Mouse (Mus musculus) retina, postnatal 7 days (tissue): ENCODE data around the gene Higd1c.
"Not testable (repeated sequence)": the region's sequence is repeated elsewhere in the genome, so short reads cannot be mapped to it uniquely, and the experiment has no call there.

Experiments
- DNase-seq: peaks from one replicate; pipeline ENCODE4 v3.0.0-alpha.2; 2012; ENCODE audit warnings: low read depth, low spot score

Higd1c gene

DNA sequence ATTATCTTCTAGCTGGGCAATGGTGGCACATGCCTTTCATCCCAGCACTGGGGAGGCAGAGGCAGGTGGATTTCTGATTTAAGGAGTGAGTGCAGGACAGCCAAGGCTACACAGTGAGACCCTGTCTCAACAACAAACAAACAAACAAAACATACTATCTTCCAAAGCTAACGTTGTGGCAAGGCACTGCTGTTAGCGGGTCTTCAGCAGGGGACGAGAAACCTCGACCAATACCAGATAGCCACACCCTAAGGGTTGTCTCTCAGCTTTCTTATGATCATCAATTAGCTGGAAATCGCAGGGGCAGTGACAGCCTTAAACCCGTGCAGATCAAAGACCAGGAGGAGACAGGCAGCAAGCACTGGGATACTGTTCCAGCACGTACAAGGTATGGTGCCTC, at the start of gene Higd1c:
Gene Higd1c, plus strand, starts transcription at position 301 of the 400 bp plus-strand sequence.
- no peak for DNase-seq

DNA sequence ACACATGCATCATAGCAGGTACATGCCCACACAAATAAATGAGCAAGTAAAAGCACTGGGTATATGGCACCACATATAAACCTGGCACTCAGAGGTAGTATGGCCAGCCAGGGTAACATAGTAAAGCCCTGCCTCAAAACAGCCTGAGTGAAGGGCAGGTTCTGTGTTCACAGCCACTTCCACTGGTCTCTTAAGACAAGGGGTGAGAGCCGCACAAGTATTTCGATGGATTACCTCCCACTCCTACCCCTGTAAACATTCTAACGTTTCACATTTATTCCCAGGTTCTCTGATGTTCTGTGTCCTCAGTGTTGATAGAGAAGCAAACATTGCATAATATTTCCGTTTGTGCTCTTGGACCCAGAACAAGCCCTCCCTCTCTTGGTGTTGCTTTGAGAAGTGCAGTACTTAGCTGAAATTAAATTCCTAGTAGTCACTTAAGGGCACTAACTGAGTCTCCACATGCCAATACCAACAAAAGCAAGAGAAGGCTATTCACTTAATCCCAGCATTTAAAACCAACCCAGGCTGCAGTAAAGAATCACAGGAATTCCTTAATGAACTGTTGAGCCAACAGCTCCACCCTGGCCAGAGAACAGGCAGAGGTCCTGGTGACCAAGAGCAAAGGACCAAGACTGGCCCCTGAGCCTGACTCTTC, 46.2 kb upstream of the Higd1c start:
- DNase-seq, result not testable (repeated sequence)

DNA sequence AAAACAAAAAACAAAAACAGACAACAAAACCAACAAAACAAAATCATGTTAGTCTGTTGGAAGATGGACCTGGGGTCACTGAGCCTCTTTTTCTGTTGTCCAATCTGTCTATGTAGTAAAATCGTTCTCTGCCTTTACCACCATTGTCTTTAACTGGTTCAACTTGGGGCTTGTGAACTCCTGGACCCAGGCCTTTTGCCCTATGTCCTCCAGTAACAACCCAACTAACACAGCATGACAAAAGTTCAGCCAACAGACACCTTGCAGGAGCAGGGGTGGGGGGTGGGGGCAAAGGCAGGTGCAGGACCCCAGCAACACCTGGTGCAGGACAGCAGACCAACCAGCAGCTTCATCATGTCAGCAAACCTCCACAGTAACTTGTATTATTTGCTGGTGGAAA, 44.5 kb upstream of the Higd1c start:
- DNase-seq, result no peak

DNA sequence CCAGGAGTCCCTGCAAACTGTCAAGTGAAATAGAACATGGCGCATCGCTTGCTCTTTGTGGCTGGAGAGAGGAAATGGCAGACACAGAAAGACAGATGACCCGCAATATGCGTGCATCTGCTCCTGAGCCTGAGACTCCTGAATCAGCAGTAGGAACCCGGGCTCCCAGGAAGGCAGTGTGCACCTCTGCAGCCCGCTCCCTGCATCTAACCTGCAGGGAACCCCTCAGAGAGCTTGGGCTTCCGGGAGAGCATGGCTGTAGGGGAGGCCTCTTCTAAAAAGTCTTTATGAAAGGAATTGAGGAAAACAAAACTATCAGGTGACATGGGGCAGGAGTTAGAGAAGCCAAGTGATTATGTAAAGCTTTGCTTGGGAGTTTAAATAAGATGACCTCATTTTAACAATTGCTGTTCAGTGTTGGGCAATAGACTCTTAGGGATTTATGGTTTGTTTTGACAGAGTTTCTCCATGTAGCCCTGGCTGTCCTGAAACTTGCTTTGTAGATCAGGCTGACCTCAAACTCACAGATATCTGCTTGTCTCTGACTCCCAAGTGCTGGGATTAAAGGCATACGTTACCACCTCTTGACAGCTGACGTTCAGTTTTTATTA, 43.9 kb upstream of the Higd1c start:
- no peak for DNase-seq

DNA sequence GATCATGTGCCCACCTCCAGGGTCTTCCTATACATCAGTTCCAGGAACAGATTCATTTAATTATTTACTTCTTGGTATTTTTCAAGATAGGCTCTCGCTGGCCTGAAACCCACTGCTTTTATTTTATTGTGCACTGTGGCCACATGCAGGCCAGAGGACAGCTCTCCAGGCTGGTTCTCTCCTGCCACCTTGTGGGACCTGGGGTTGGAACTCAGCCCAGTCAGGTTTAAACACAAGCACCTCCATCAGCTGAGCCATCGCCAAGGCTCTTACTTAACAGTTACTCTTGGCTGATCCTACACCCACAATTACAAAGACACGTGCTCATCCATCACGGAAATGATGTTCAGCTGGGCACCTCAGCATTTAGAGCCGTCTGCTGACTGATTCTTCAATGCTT, 43.2 kb upstream of the Higd1c start:
- DNase-seq, result no peak

DNA sequence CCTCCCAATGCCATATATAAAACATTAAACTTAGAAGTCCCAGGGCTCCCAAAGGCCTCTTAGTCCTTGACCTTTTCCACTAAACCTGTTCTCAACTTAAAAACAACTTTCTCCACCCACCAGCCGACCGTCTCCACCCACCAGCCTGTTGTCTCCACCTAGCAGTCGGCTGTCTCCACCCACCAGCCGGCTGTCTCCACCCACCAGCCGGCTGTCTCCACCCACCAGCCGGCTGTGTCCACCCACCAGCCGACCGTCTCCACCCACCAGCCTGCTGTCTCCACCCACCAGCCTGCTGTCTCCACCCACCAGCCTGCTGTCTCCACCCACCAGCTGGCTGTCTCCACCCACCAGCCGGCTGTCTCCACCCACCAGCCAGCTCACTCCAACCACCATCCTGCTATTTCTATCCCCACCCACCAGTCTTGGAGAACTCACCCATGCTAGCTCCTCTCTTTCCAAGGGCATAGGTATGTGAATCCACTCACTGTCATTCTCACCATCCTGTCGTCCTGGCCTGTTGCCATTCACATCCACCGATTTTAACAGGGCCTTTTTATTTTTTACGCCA, 40.2 kb upstream of the Higd1c start:
- DNase-seq, result no peak

DNA sequence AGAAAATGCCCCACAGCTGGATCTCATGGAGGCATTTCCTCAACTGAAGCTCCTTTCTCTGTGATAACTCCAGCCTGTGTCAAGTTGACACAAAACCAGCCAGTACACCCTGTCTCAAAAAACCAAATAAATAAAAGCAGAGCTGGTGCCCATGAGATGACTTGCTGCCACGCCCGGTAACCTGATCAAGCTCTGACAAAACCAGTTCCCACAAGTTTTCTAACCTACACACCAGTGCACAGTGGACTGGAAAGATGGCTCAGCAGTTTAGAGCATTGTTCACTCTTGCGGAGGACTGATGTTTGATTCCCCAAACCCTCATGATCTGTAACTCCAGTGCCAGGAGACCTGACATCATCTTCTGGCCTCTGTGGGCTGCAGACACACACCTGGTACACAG, 39.1 kb upstream of the Higd1c start:
- no peak for DNase-seq

DNA sequence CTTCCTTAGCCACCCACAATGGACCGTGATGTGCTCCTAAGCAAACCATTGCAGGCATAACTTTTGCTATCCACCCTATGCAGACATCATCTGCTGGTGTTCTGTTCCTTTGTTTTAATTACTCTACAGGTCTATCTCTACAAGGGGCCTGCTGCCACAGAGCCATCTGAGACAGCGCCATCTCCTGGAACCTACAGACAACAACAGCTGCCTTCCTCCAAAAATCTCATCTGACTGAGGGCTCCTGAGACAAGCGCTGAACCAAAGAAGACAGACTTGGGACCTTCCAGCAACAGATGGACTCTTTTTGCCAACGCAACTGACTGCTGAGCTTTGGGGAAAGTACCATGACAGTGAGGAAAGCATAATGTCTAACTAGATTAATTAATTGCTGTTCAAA, 36.3 kb upstream of the Higd1c start:
- not testable (repeated sequence) for DNase-seq

DNA sequence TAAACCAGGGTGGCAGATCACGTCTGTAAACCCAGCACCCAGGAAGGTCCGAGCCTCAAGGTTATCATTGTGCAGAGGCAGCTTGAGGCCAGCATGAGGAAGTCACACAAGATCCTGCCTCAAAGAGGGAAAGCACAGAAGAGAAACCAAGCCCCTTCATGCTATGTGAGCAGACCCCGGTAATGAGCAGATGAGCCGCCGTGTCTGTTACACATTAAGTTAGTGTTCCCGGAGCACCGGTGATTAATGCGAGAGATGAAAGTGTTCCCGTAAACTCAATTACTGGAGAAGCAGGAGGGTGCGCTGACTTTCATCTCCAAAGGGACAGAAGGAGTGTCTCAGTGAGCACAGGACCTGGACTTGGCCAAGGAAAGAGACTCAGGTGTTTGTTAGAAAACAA, 35.0 kb upstream of the Higd1c start:
- not testable (repeated sequence) for DNase-seq

DNA sequence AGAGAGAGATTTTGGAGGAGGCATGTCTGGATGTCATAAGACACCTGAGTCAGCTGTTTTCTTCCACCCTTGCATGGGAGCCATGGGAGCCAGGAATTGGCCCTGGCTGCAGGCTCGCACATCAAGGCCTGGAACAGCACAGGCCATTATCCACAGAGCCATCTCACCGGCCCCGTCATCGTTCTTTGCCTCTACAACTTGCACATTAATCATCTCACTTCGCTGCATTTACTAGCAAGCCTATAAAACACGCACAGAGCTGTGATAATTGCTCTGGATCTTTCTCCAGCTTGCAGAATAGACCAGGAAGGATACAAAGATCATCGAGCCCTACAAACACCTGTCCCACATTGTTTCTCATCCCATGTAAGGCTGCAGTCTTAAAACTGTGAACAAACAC, 33.6 kb upstream of the Higd1c start:
- no peak for DNase-seq

DNA sequence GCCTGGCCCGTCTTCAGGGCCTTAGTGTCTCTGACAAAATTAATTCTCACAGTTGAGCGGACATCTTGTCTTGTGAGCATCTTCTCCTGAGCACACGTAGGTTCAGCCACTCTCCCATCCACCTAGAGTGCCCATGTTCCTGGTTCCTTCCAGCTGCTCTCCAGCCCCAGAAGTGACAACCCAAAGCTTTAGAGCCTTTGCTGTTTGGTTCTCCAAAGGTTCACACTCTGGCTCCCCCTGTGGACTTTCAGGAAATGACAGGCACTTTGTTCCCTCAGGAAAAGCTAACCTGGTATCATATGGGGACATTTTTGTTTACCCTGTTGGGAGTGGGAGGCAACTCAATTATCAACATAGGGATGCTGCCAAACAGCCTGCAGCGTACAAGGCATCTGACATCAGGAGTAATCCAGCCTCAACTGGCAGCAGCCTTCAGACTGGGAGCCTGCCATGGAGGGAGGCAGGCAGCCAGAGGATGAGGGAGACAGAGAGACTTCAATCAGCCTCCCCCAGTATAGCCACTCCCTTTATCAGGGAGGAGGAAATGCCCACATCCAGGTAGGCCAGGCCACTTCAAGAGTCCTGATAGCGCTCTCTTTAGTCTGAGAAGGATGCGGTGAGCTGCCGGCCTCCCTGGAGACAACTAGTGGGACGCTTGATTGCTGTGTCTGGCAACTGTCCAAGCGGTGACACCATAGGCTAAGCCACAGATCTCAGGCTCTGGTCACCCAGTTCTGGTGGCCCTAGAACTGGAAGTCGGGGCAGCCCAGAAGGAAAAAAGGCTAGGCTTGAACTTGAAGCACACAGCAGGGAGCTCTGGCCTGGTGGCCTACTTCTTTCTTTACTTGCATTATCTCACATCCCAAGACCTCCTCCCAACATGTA, 32.0 kb upstream of the Higd1c start:
- not testable (repeated sequence) for DNase-seq

DNA sequence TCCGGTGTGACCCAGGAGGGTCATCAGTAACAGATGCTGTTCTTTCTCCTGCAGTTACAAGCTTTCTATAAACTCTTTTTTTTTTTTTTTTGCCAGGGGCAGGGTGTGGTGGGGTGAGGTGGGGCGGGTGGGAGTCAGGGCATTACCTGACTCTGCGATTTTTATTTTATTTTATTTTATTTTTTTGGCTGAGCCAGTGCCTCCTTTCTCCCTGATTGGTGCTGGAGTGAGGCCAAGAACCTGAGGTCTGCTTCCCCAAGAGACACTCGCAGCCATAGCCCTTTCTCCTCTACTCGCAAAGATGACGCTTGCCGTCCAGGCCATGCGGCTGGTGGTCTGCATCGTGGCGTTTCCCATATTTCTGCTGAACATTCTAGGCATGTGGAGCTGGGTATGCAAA, 29.7 kb upstream of the Higd1c start, which contains the start of gene Mettl7a3:
Gene Mettl7a3, plus strand, starts transcription at position 301 of the 400 bp plus-strand sequence.
- DNase-seq, result no peak

DNA sequence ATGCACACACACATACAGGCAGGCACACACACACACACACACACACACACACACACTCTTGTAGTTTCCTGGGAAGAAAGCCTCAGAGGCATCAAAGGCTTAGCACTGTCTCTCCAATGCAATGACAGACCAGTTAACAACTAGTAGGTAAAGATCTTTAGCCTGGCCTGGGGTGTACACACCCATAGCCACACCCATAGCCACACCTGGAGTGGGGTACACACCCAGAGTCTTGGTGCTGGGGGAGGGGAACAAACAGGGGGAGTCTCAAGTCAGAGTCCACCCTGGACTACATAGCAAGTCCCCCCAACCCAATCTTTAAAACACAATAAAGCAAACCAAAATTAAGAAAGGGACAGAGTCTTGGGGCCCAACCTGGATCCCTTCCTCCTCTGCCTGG, 27.0 kb upstream of the Higd1c start:
- DNase-seq, result not testable (repeated sequence)

DNA sequence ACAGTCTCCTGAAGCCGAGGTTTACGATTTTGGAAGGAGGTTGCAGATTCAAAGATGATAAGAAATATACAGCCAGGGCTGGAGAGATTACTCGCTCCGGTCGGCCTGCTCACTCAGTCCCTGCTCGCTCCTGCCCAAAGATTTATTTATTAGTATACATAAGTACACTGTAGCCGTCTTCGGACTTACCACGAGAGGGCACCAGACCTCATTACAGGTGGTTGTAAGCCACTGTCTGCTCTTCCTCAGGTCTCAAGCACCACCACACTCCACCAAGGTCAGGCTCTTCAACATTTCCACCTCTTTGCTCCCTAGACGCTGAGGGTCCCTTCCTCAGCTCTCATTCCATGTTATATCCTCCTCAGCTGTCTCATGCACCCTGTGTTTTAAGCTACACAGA, 26.5 kb upstream of the Higd1c start:
- DNase-seq, result not testable (repeated sequence)

DNA sequence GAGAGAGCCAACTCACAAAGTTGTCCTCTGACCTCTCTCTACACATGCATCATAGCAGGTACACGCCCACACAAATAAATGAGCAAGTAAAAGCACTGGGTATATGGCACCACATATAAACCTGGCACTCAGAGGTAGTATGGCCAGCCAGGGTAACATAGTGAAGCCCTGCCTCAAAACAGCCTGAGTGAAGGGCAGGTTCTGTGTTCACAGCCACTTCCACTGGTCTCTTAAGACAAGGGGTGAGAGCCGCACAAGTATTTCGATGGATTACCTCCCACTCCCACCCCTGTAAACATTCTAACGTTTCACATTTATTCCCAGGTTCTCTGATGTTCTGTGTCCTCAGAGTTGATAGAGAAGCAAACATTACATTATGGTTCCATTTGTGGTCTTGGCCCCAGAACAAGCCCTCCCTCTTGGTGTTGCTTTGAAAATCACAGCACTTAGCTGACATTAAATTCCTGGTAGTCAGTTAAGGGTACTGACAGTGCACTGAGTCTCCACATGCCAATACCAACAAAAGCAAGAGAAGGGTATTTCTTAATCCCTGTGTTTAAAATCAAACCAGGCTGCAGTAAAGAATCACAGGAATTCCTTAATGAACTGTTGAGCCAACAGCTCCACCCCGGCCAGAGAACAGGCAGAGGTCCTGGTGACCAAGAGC, 22.9 kb upstream of the Higd1c start:
- not testable (repeated sequence) for DNase-seq

DNA sequence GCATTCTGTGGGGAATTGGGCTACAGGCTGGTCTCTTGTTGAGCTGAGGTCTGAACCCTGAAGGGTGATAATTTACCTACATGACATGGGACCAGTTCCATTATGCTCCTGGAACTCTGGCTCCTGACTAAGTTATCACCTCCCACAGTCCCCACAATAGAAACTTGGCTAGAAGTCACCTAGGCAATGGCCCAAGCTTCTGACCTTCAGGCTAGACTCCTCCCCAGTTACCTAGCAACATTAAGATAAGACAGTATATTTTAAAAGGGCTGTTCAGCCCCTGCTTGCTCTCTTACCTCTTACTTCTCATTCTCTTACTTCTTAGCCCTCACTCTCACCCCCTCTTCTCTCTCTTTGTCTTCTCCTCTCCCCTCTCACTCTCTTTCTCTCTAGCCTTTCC, 18.9 kb upstream of the Higd1c start:
- no peak for DNase-seq

DNA sequence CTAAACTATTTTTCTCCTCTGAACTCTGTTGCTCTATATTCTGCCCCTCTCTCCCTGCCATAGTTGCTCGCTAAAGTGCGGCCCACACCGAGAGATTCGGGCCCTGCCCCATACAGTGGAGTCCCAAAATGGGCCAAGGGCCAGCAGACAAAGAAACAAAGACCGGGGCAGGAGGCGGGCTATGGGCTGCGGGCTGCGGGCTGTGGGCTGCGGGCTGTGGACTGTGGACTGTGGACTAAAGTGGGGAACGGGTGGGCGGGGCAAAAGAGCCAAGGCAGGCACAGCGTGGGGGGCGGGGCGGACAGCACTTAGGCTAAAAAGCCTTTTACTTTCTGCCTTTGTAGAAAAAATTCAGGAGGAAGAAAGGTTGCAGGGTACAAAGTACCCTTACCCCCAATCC, 17.6 kb upstream of the Higd1c start:
- DNase-seq, result no peak

DNA sequence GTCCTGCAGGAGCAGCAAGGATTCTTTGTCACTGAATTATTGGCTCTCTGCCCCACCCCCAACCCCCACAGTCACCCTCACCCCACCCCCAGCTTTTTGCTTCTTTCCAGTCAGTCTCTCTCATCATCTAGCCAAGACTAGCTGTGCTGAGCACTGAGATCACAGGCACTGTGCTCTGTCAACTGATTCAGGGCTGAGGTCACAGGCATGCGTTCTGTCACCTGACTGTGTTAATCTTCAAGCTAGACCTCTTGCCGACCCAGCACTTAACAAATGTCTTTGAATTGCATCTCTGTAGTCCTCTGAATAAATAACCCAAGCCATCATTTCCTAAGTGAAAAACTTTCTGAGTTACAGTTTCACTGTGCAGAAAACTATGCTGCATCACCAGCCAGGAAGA, 14.8 kb upstream of the Higd1c start:
- DNase-seq, result no peak

DNA sequence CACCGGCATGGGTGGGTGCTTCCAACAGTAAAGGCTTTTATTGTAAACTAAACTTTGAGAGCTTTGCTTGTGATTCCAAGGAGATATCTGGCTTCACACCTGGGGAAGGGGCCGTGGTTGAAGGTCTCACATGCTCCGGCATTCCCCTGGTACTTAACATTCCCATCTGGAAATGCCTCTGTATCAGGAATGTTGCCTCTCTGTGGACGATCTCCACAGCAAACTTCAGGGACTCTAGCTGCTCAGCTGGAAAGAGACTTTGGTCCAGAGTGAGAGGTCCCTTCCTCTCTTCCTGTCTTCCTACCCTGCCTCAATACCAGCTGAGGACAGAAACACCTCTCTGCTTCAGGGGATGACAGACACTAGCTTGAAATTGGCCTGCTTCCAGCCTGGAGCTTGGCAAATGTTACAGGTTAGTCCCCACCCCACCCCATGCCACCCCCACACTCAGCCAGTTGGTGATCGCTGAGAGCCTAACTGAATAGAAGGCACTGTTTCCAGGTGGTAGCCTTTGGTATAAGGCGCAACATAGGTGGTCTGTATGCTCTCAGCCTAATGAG, 12.8 kb upstream of the Higd1c start:
- no peak for DNase-seq

DNA sequence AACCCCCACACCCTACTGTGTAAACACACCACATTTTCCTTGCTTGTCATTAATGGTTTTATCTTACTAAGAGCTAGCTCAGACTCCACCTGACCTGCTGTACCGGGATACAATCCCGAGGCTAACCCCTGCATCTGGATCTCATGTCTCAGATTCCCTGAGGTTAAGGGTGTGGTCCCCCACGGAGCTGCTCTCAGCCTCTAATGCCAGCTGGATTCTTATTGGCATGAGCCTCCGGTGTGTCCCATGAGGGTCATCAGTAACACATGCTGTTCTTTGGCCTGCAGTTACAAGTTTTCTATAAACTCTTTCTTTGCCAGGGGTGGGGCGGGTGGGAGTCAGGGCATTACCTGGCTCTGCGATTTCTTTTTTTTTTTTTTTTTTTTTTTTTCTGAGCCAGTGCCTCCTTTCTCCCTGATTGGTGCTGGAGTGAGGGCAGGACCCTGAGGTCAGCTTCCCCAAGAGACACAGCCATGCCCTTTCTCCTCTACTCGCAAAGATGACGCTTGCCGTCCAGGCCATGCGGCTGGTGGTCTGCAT, 11.6 kb upstream of the Higd1c start, which contains the start of the genes Methig1 and Mettl7a2:
Gene Methig1, plus strand, starts transcription at position 439 of the 540 bp plus-strand sequence.
Gene Mettl7a2, plus strand, starts transcription at position 490 of the 540 bp plus-strand sequence.
- no peak for DNase-seq

DNA sequence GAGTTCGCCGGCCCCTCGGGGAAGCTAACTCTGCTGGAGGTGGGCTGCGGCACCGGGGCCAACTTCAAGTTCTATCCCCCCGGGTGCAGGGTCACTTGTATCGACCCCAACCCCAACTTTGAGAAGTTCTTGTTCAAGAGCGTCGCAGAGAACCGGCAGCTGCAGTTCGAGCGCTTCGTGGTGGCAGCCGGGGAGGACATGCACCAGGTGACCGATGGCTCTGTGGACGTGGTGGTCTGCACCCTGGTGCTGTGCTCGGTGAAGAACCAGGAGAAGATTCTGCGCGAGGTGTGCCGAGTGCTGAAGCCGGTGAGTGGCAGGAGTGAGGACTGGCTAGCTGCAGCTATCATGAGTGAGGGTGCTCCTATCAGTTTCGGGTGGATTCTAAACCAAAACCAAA, 10.9 kb upstream of the Higd1c start:
- not testable (repeated sequence) for DNase-seq
